Mouse (Mus musculus): ENCODE measurements around the gene Atp8b2.

DNA sequence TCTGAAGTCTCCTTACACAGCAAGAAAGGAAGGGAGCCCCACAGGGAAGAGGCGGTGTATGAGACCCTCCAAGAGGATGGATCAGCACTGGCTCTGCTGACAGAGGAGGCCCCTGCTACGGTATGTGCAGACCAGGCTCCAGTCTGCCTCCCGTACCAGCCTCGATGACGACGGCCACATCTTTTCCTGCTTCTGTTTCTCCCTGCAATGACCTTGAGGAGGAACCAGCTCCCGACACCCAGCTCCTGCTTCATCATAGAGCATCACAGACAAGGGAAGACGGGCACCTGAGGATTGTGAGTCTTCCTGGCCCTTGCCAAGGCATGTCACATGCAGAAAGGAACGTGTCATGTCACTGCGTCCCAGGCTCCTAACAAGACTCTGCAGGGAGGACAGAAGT, 65.3 kb downstream of the Atp8b2 start:
- no peak for TF ChIP-seq TAL1 (conservative IDR thresholded peaks at IDR 0.05; ENCODE audit: low read depth, low read length)
- no peak for TF ChIP-seq CTCF (IDR thresholded peaks at IDR 0.05; ENCODE audit: low read depth, low read length)
- no peak for TF ChIP-seq GATA2 (IDR thresholded peaks at IDR 0.05; ENCODE audit: borderline replicate concordance, low read depth, low read length)
- no peak for TF ChIP-seq GATA1 (IDR thresholded peaks at IDR 0.05; ENCODE audit: borderline replicate concordance, low read length)

All from G1E (cell line).